Mouse (Mus musculus): ENCODE measurements around the gene Tmsb4x.

GRCm38 (mm10) chrX:167241736-167242135, 32.6 kb upstream of the Tmsb4x start:
- TF ChIP-seq POLR2A (IDR thresholded peaks at IDR 0.05; ENCODE audit: borderline replicate concordance, extremely low read depth, insufficient read depth, insufficient read length, poor library complexity, severe bottlenecking) (no peak), CTCF (IDR thresholded peaks at IDR 0.05; ENCODE audit: borderline replicate concordance, extremely low read depth, insufficient read depth, insufficient read length) (no peak)

Data from brain, embryonic 14.5 days (tissue).